Mouse (Mus musculus): Measurements from ENCODE around the gene Ercc4.

- TF ChIP-seq CTCF (IDR thresholded peaks at IDR 0.05; ENCODE audit: low read depth, low read length) (no peak), POLR2A (IDR thresholded peaks at IDR 0.05; ENCODE audit: extremely low read depth, insufficient read depth, low read length) (no peak)
These were observed 15.9 kb downstream of the Ercc4 start for GRCm38 (mm10) chr16:13125357-13125756.

Measured in liver, adult 2 months (tissue).